Mouse (Mus musculus) liver, adult (tissue): Measurements from ENCODE around the gene Ezr.

Experiments used
- GATA4 ChIP-seq: IDR thresholded peaks from 2 replicates; pipeline ENCODE4 v1.6.1; 2014; ENCODE audit warnings: mild to moderate bottlenecking, low read length; ENCODE audit not compliant: insufficient replicate concordance

Gene Ezr

DNA sequence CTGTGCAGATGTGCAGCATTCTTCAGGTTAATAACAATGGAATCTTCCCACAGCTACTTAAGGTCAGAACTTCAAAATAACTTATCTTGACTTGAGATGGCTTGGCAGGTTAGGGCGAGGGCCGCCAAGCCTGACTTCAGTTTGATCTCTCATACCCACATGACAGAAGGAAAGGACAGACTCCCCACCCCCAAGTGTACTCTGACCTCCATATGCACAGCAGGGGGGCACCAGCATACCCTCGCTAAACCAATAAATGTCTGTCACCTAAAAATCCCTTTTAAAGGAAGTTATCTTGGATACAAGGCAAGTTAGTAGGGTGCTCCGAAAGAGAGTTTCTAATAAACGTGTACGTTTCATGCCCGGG is 18.4 kb downstream of the Ezr start:
- TF ChIP-seq GATA4 = no peak

DNA sequence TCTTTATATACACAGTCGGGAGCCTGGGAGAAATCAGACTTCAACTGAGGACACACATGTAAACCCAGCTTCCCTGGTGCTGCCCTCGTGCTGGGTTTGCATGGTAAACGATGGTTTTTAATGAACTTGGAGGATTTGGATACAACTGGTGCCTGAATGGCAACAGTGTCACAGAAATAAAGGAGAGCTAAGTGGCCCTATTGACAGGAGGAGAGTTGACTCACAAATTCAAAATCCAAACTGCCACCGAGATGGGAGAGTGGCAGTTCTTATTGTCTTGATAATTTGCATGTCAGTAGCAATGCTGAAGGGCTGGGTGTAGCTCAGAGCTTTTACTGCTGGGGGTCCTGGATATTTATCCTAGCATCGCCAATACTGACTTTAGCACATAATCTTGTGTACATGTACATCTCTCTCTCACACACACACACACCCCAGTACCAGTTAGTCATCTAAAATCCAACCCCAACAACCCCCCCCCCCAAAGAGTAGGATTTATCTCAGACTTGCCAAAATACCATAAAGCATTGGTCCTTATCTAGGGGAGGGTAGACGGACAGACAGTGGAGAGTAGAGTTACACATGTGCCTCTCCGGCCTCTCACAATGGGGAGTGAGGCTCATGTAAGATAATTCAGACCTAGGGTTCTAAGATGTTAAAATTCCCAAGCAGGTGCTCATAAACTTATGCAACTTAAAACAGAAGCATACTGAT is 18.9 kb downstream of the Ezr start:
- no peak for TF ChIP-seq GATA4

DNA sequence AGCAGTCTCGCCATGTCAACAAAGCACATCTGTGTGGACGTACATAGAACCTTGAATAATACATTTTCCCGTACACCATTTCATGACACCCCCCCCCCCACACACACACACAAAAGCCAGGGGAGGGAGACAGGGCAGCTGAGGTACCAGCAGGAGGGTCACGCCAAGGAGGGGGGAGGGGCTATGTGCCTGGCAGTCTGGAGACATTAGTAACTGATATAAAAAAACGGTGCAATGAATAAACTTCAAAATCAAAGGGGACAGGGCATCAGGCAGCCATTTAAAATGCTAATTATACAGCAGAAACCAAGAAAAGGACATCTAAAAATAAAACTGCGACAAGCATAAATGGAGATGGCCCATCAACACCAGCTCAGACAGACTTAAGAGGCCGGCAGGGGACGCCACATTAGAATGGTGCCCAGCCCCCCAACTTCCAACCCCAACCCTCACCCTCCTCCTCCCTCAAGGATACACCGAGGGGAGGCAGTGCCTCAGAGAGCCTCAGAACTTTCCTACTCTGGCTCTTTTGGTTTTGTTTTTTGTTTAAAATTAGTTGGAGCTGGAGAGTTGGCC is 22.8 kb downstream of the Ezr start:
- no peak for TF ChIP-seq GATA4

DNA sequence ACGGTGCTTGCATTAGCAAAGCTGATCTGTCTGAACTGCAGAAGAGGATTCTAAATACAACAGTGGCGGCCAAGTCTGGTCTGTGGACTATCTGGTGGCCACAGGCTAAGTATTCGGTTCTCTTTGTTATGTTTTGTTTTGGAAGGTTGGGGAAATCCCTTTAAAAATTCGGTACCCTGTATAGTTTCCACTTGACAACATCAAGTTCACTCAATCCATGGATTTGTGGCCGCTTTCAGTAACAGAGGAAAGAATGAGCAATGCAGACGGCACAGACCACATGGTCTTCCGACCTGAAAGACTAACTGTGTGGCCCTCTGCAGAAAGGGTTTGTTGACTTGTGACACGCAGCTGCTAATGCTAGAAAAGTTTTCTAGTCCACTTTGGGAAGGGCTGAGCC is 23.7 kb downstream of the Ezr start:
- no peak for TF ChIP-seq GATA4

DNA sequence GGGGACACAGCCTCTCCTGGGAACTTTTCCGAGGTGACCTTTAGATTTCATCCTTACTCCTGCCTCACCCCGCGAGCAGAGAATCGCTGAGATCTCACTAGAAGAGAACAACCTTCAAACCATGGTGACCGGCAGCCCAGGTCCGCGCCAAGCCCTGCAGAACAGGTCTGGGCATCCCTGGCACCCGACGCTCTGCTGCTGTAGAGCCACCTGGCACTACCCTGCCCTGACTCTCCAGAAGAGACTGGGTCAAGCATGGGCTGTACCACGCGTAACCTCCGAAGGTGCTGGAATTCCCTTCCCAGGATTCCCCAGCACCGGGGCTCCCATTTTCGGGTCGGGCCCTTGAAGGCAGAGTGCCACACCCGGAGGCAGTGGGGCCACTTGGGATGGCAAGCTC is 24.7 kb downstream of the Ezr start:
- no peak for TF ChIP-seq GATA4

DNA sequence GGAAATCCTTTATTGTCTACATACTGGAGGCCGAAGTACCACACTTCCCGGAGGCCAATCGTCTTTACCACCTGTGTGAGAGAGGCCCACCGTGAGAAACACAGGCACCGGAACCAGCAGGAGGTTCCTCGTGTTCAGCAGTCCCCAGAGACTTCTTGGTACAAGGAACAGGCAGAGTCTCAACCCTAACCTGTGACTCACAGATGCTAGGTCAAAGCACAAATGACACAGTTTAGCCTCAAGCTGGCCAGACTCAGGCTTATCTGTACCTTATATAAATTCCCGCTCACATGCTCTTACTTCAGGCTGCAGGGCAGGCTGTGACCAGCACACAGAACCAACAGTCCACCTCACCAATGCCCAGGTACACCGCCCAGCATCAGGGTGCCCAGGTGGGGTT is 26.7 kb downstream of the Ezr start:
- TF ChIP-seq GATA4 = no peak

DNA sequence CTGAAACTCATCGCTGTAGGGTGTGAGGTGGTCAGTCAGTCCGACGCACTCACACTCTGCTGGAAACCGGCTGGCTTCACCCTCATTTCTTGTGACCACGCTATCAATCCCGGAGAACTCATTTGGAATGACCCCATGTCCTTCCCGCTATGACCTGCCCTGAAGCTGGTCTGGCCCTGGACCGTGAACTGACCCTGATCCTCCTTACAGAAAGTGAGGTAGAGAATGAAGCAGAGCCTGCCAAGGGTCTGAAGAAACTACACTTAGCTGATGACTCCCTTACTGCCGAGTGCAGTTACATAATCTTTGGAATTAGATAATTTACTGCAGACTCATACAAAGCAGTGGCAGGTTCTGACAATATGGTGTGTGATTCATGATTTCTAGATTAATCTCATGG is 27.4 kb downstream of the Ezr start:
- no peak for TF ChIP-seq GATA4

DNA sequence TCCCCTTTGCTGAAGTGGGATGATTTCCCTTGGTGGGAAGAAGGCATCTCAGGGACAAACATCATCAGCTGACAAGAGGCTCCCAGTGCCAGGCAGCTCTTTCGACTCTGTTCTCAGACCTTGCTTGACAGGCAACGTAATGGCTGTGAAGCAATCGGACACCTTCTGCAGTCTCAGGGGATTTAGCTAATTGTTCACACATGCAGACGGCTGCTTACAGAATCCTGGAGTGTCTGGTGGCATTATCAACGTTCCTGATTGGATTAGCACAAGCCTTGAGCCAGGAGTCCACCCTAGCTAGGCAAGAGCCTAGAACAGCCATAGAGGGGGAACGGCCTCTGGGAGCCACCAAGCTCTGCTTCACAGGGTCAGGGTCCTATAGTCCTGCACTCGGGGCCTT is 30.2 kb downstream of the Ezr start:
- no peak for TF ChIP-seq GATA4

DNA sequence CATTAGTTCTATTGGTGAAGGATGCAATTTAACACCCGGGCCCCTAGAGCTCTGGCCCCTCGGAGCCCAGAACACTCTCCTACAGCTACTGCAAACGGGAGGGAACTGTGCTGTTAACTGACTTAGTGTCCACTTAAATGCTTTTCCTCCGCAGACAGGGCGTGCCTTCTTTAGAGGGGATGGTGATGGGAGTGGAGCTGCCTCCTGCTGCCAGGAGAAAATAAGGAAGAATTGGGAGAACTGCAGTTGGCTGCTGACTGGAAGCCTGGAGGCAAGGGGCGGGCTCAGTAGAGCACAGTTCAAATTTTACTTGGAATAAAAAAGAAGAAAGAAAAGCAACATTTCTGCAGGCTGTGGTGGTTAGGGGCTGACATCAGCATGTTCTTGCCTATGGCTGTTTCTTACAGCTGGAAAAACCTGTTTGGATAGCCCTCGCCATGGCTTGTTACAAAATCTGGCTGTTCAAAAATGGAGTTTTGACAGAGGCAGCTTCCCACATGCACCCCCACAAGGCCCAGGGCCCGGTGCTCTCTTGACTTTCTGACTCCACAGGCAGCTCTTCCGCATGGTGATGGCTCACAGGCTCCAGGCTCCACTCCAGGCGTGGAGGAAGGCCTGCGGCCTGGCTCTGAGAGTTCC is 31.2 kb downstream of the Ezr start:
- no peak for TF ChIP-seq GATA4

DNA sequence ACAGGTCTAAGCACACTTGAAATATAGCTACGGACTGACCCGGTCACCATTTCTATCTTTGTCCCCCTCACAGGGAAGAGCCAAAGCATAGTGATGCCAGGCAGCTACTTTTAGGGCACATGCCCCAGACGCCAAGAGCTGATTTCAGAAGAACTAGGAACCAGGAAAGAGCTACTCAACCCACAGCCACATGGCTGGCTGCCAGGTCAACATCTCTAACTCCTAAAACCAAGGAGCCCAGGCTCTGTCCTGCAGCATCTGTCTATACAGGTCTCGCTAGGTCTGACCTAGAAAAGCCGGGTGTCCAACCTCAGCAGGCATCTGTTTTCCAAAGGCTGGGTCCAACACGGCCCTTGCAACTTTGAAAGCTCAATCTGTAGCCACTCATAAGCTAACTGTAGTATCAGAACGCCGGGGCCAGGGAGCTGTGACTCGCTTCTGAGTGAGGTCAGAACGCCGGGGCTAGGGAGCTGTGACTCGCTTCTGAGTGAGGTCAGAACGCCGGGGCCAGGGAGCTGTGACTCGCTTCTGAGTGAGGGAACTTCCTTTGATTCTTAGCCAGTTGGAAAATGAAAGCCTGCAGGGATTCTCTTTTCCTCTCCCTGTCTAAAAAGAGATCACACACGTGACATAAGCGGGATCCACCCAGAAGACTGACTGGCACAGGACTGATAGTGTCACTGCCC is 33.7 kb downstream of the Ezr start:
- no peak for TF ChIP-seq GATA4

DNA sequence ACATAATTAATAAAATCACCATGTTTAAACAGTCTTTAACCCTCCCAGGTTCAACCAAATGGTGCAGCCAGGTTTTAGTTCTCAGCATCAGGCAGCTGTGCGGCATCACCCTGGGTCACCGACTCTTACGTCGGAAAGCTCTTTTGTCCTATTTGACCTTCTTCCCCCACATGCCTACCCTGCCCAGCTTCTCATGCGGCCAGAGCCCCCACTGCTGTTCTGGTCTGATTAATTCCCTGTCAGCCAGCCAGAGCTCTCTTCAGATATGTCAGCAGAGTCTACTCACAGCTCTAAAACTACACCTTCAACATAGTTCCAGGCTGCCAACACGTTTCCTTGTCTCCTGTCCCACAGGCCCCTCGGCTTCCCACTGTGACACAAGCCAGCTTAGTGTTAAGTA is 35.1 kb downstream of the Ezr start:
- TF ChIP-seq GATA4 = no peak

DNA sequence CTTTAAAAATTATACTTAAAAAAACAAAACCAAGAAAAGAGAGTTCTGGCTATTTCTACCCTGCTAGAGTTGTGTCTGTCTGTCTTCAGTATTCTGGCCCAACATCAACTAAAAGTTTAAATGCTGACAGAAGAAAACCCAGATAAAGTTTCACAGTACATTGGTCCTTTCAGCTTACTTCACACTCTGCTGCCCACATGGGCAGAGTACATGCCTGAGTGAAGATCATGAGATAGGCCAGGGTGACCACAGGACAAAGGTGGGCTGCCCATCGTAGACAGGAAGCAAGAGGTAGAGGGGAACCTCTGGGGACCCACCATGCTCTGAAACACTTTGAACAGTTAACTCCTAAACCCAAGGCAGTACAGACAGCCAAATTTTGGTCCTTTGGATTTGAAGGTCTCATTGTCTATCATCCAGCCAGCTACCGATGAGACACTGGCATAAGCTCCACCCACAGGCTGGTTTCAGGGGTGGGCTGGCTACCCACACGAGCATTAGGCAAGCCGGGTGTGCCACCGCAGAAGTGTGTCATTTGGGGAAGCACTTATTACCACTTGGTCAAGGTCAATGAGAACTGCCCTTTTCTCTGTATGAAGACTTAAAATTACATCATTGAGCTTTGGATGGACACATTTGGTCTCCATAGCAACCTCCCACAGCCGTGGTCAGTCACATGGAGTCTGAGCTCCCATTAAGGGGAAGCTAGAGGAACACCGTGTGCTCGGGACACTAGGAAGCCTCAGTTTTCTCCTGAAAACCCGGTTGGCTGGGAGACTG is 35.9 kb downstream of the Ezr start:
- TF ChIP-seq GATA4 = no peak

DNA sequence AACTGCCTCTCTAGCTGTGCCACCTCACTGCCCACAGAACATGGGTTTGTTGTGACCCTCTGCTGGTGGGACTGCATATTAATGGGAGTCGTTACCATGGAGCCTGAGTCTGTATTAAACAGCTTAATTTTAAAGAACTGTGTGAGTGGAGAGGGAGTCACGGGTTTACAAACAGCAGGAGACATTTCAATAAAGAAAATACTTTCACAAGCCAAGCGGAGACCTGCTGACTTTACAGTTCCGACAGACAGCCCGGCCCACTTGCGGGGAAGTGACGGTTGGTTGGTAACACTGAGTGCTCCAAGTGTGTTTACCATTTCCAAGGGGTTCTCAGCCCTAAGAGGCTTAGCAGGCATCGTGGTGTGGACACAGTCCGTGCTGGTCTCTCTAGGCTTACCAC is 36.6 kb downstream of the Ezr start:
- no peak for TF ChIP-seq GATA4

DNA sequence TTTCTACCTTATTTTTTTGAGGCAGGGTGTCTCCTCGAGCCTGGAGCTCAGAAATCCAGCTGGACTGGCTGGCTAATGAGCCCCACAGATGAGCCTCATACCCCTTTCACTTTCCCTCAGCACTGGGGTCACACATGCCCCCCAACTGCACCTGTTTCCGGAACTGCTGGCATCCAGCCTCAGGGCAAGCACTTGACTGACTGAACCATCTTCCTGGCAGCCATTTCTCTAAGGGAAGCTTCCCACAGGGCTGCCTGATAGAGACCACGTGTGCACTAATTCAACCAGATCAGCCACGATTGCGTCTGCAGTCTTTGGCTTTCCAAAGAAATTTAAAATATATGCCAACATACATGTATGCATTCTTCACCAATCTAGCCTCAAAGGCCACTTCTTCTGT is 37.1 kb downstream of the Ezr start:
- no peak for TF ChIP-seq GATA4

DNA sequence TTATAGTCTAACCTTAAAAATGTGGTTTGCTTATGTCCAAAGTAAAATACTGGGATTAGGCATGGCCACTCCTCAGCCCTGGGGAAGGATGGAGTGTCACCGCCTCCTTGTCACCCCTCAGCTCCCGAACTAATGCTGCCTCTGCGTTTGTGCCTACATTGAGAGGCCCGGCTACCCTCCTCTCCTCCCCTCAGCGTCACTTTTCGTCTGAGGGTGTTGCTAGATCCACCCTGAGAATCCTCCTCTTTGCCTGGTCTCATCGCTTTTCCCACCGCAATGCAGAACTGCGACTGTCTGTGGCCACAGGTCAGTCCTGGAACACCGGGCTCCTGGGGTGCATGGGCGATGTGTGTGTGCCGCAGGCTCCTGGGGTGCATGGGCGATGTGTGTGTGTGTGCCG is 37.7 kb downstream of the Ezr start:
- no peak for TF ChIP-seq GATA4

DNA sequence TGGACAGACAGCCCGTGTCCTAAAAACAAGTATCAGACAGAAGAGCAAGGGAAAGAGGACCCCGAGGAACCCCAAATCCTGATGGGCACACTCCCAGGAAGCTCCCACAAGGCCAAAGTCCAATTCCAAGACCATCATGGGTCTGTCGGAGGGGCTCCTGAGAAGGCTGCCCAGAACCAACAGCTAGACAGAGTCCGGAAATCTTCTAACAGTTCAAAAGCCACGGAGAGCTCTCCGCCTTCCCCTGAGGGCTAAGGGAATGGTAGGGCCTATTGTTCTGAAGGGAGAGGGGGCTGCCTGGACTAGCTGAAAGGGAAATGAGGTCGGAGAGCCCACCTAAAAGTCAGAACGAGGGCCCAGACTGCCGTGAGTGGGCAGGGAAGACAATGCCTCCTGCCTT is 38.2 kb downstream of the Ezr start:
- TF ChIP-seq GATA4 = no peak

DNA sequence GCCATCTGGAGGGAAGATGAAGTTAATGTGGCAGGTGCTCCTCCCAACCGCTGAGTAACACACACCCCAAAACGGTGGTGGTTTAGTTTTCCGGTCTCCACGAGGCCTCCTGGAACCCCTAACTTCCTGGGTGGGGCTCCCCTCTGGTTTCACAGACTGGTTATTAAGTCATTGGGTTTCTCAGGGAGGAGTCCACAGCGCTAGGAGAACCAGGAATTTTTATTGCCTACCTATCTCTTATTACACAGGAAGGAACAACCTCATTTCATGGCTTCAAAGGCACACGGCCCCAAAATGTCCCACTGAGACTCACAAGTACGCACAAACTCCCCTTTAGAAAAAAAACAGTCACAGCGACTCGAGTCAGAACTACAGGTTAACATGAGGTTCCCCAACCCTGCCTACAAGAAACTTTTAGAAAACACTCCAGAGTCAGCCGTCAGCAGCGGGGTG is 38.8 kb downstream of the Ezr start:
- TF ChIP-seq GATA4 = no peak
